Mouse (Mus musculus) heart, embryonic 11.5 days (tissue): Measurements from ENCODE around the gene Chchd6. TPM values are rescaled to one million over a fixed set of nuclear protein-coding genes. Genes with fewer than 3 reads are reported as not detected.
A peak's percentile ranks its signal among the peaks of the same experiment; 100 is the strongest.

Source experiments
- ATAC-seq: fragments of 200-750 bp; cut with Nextera tagmentation; replicated peaks from 2 replicates; pipeline ENCODE4 v1.8.0; 2017; ENCODE audit warnings: moderate library complexity; ENCODE audit not compliant: insufficient number of reproducible peaks, low FRiP score, low TSS enrichment
- H3K27ac ChIP-seq: fragments of 300-500 bp; sonication (generic); 2 replicates; pipeline ENCODE4 v1.5.1; 2014; ENCODE audit warnings: mild to moderate bottlenecking, low read depth, low read length
- H3K27me3 ChIP-seq: fragments of 300-500 bp; sonication (generic); 2 replicates; pipeline ENCODE4 v1.6.1; 2014; ENCODE audit warnings: mild to moderate bottlenecking, low read length, mixed read lengths; ENCODE audit not compliant: control insufficient read depth, insufficient read depth
- H3K36me3 ChIP-seq: fragments of 300-500 bp; sonication (generic); 2 replicates; pipeline ENCODE4 v1.6.1; 2014; ENCODE audit warnings: mild to moderate bottlenecking, low read length, moderate library complexity, mixed read lengths; ENCODE audit not compliant: control insufficient read depth, insufficient read depth
- H3K4me1 ChIP-seq: fragments of 300-500 bp; sonication (generic); 2 replicates; pipeline ENCODE4 v1.6.1; 2014; ENCODE audit warnings: low read length; ENCODE audit not compliant: control insufficient read depth, insufficient read depth
- H3K4me2 ChIP-seq: fragments of 300-500 bp; sonication (generic); 2 replicates; pipeline ENCODE4 v1.6.1; 2014; ENCODE audit warnings: mild to moderate bottlenecking, moderate library complexity
- H3K4me3 ChIP-seq: fragments of 300-500 bp; sonication (generic); 2 replicates; pipeline ENCODE4 v1.5.1; 2014; ENCODE audit warnings: low read depth, low read length
- H3K9ac ChIP-seq: fragments of 300-500 bp; sonication (generic); 2 replicates; pipeline ENCODE4 v1.6.1; 2014; ENCODE audit warnings: mild to moderate bottlenecking, low read depth, low read length, moderate library complexity
- H3K9me3 ChIP-seq: fragments of 300-500 bp; sonication (generic); replicated peaks from 2 replicates; pipeline ENCODE4 v1.6.1; 2016; ENCODE audit warnings: low read length; ENCODE audit not compliant: control insufficient read depth
- WGBS: fragments of 180-500 bp; shearing (Covaris S2); extraction: QIAGEN DNeasy Blood & Tissue Kit; methylation state at CpG from one replicate; pipeline ENCODE4 v1.1.7; 2014; ENCODE audit not compliant: insufficient replicate concordance; 5-methylcytosine and 5-hydroxymethylcytosine counted together
- polyA plus RNA-seq: library from polyadenylated mRNA; unstranded; fragments of >200 nt; fragmentation: Nextera tagmentation; extraction: Ambion mirVana; gene quantifications from 2 replicates; pipeline ENCODE4 v1.2.1, GENCODE M21; 2014

Chchd6 gene
- polyA plus RNA-seq, 1 experiment from 2014 or later: 45.5 TPM

GRCm38 (mm10) chr6:89363107-89363451 is 232.4 kb downstream of the Chchd6 start:
- WGBS: 10% methylated on average over 16 of the region's 16 CpGs
- Histone ChIP-seq H3K4me3 (peak overlapping the region; percentile 94), H3K9me3 (no peaks in the 10 kb centered on the region), H3K4me1 (peaks cover 27% of the 10 kb centered on the region), H3K36me3 (no peaks in the 10 kb centered on the region), H3K9ac (peak overlapping the region; percentile 59), H3K27ac (no peak overlapping the region), H3K4me2 (peak overlapping the region; percentile 93), H3K27me3 (0 out of 2 replicates have a peak, but pooled peaks cover 8% of the 10 kb centered on the region)
- ATAC-seq: no peak

- Histone ChIP-seq H3K9ac (peak within 1 kb of the TSS; percentile 94), H3K27ac (peak within 1 kb of the TSS; percentile 50), H3K4me1 (peaks cover 27% of the 10 kb centered on the region), H3K36me3 (no peaks in the 10 kb centered on the region), H3K27me3 (0 out of 2 replicates have a peak, but pooled peaks cover 8% of the 10 kb centered on the region), H3K4me2 (peak within 1 kb of the TSS; percentile 93), H3K4me3 (peak within 1 kb of the TSS; percentile 94), H3K9me3 (no peaks in the 10 kb centered on the region)
- WGBS: under 1% methylated on average over 79 of the region's 110 CpGs
- ATAC-seq: peak; percentile 62
These were observed 233.0 kb downstream of the Chchd6 start, which contains the start of gene Plxna1 for GRCm38 (mm10) chr6:89362281-89363106. Gene Plxna1, minus strand, starts transcription at chr6:89362620.

- Histone ChIP-seq H3K4me1 (peaks cover 27% of the 10 kb centered on the region), H3K4me2 (peak overlapping the region; percentile 93), H3K36me3 (peaks cover 3% of the 10 kb centered on the region; the same call in 1 of the 2 replicates), H3K4me3 (peak overlapping the region; percentile 94), H3K9ac (peak overlapping the region; percentile 94), H3K27me3 (0 out of 2 replicates have a peak, but pooled peaks cover 8% of the 10 kb centered on the region), H3K9me3 (no peaks in the 10 kb centered on the region), H3K27ac (peak overlapping the region; percentile 50)
- ATAC-seq: peak; percentile 28
- 1% methylated on average over 74 of the region's 80 CpGs for WGBS
These were observed 233.8 kb downstream of the Chchd6 start for GRCm38 (mm10) chr6:89361418-89362280.

GRCm38 (mm10) chr6:89360709-89361417 is 234.6 kb downstream of the Chchd6 start:
- H3K9me3 ChIP-seq: no peaks in the 10 kb centered on the region
- H3K27me3 ChIP-seq: 0 out of 2 replicates have a peak, but pooled peaks cover 8% of the 10 kb centered on the region
- WGBS: 51% methylated on average over 8 of the region's 8 CpGs
- H3K4me1 ChIP-seq: peaks cover 27% of the 10 kb centered on the region
- peak overlapping the region; percentile 94 for H3K9ac ChIP-seq
- peak overlapping the region; percentile 94 for H3K4me3 ChIP-seq
- H3K4me2 ChIP-seq: peak overlapping the region; percentile 93
- ATAC-seq: no peak
- H3K36me3 ChIP-seq: peaks cover 6% of the 10 kb centered on the region
- no peak overlapping the region for H3K27ac ChIP-seq

GRCm38 (mm10) chr6:89359771-89360708 is 235.4 kb downstream of the Chchd6 start:
- no peak overlapping the region for H3K4me3 ChIP-seq
- no peak overlapping the region for H3K27ac ChIP-seq

GRCm38 (mm10) chr6:89359192-89359591 is 236.3 kb downstream of the Chchd6 start:
- H3K4me3 ChIP-seq: no peak overlapping the region
- ATAC-seq: no peak
- no peak overlapping the region for H3K9ac ChIP-seq
- peaks cover 6% of the 10 kb centered on the region for H3K36me3 ChIP-seq
- 86% methylated on average over 3 of the region's 3 CpGs for WGBS
- peaks cover 33% of the 10 kb centered on the region for H3K4me1 ChIP-seq
- no peaks in the 10 kb centered on the region for H3K9me3 ChIP-seq
- H3K27ac ChIP-seq: no peak overlapping the region
- H3K27me3 ChIP-seq: 0 out of 2 replicates have a peak, but pooled peaks cover 8% of the 10 kb centered on the region
- no peak overlapping the region for H3K4me2 ChIP-seq

More at GRCm38 (mm10) chr6:89359771-89360708, 235.4 kb downstream of the Chchd6 start:
- no peak overlapping the region for H3K9ac ChIP-seq
- peak overlapping the region; percentile 93 for H3K4me2 ChIP-seq
- peaks cover 6% of the 10 kb centered on the region for H3K36me3 ChIP-seq
- 69% methylated on average over 20 of the region's 20 CpGs for WGBS
- peaks cover 27% of the 10 kb centered on the region for H3K4me1 ChIP-seq
- H3K27me3 ChIP-seq: 0 out of 2 replicates have a peak, but pooled peaks cover 8% of the 10 kb centered on the region
- no peak for ATAC-seq
- no peaks in the 10 kb centered on the region for H3K9me3 ChIP-seq

- ATAC-seq: no peak
- H3K27ac ChIP-seq: no peak overlapping the region
- H3K9me3 ChIP-seq: no peaks in the 10 kb centered on the region
- no peak overlapping the region for H3K4me2 ChIP-seq
- H3K36me3 ChIP-seq: peaks cover 8% of the 10 kb centered on the region
- WGBS: 59% methylated on average over 7 of the region's 7 CpGs
- H3K4me1 ChIP-seq: peaks cover 52% of the 10 kb centered on the region
- no peak overlapping the region for H3K4me3 ChIP-seq
- H3K27me3 ChIP-seq: no peaks in the 10 kb centered on the region
- H3K9ac ChIP-seq: no peak overlapping the region
These were observed 239.8 kb downstream of the Chchd6 start for GRCm38 (mm10) chr6:89355661-89356060.
